Mouse (Mus musculus) thymus, postnatal 4 days (tissue): ENCODE measurements around the gene Tas2r108.

Experiments
- DNase-seq: peaks from one replicate; pipeline ENCODE4 v3.0.0; 2021

The Tas2r108 gene

DNA sequence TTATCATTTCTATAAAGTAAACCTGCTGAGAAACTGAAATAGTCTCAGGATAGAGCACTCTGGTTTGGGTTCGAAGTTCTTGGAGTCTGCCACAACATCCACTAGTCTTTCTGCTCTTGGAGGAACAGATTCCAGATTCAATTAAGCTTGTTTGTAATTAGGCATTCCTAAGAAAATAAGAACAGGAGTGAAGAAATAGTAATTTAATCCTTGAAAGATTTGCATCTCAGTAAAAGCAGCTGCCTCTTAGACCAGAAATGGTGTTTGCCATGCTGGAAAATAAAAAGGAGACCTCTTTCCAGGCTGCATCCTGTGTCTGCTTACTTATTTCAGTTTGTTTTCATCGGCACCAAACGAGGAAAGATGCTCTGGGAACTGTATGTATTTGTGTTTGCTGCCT is at the start of gene Tas2r108:
Gene Tas2r108, plus strand, starts transcription at position 301 of the 400 bp plus-strand sequence.
- no peak for DNase-seq

DNA sequence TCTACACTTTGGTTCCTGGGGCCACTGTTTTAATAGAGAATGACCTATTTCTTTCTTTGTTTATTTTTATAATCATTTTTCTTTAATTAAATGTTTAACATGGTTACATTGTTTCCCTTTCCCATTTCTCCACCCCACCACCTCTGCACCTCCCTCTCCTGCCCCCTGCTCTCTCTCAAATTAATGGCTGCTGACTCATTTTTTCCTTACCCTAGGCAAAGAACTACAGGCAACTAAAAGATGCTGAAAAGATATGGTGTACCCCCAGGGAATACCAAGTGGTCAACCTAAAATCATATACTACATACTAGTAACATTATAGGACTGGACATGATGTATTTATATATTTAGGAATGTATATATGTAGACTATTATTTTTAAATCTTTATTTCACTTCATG is 44.7 kb upstream of the Tas2r108 start:
- DNase-seq = no peak

DNA sequence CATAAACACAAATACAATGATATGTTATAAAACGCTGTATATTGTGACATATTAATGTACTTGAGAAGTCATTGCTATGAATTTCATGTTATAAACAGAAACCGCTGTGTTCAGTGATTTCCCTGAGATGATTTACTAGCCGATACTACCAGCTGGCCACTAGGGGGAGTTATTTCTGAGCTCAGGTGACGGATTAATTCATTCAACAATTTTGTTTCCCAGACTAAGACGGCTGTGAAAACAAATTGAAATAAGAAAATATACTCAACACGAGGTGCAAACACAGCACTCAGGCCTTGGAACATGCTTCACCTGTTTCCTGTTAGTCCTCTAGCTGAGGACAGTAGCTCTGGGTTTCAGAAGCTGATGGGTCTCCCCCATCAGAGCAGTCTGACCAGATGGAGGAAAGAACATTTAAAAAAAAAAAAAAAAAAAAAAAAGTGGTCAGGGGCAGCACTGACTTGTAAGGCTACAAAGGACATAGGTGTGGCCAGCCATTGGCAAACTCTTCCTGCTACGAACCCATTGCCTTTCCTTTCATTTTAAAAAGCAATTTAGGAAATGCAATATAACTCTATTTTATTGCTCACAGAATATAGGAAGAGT is 38.8 kb upstream of the Tas2r108 start:
- peak; percentile 13 for DNase-seq

DNA sequence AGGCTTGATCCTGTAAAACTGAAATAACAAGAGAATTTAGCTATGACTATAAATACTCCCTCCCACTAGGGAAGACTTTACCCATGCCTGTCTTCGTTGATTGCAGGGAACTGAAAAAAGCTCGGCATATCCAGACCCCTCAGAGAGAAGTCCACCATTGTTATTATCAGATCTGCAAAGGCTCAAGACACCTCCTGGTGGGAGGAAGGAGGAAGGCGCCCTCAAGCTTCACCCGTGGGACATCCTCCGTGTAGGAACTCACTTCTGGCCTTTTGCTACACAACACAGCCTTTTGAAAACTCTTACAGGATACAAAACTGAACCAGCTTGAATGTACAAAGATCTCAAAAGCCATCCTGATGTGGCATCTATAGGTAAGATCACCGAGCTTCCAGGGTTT is 27.6 kb upstream of the Tas2r108 start:
- peak; percentile 45 for DNase-seq

DNA sequence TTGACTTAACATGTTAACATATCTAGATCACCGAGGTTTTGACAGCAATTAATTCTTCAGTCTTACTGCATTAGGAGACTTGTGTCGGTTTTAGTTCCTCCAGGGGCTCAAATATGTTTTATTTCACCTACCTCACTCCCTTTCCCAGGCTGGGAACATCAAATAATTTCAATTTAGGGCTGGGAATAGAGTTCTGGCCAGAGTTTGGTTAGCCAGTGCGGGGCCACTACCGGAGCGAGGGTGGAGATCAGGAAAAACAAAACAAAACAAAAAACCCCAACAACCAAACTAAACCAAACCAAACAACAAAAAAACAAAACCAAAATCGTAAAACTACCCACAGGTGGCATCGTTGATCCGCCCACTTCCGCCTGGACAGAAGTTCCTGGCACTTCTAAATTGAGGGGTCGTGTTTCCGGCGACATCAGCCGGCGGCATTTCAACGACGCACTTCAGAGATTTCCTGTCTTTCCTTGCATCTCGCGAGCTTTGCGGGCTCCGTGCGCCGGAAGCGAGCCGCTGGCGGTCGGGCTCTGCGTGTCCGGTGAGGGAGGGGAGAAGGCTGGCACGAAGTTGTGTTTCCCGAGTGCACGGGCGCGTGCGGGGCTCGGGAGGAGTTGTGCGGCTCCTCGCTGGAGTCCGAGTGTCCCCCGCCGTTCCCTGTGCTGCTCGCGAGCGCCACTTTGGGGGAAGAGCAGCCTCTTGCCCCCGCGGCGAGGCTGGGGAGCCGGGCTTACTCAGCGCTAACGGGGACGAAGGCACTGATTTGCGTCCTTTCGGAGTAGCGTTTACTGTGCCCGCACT is 22.2 kb upstream of the Tas2r108 start, which contains the start of gene Ssbp1:
Gene Ssbp1, plus strand, starts transcription at position 437 of the 804 bp plus-strand sequence.
- DNase-seq = peak; percentile 93

DNA sequence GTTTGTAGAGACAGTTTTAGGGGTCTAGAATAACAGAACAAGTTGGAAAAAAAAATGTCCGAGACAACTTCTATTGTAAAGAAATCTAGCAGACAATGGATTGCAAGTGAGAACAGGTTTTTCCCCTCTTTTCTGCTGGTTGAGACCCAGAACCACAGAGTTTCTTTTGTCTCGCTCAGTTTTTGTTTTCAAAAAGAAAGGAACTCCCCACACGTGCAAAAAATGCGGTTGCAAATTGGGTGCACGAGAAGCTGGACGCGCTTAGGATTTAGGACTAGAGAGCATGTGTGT is 21.7 kb upstream of the Tas2r108 start:
- DNase-seq = no peak

DNA sequence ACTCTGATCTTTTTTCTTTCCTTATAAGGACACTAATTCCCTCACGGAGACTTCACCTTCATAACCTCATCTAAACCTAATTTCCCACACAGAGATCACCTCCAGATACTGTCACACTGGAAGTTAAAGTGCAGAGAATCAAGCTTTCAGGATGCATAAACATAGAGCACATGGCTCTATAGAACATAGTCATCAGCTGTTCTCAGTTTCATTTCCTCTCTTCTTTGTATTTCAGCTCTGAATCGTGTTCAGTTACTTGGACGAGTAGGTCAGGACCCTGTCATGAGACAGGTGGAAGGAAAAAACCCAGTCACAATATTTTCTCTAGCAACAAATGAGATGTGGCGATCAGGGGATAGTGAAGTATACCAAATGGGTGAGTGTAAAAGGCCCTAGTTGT is 17.2 kb upstream of the Tas2r108 start:
- DNase-seq = no peak

DNA sequence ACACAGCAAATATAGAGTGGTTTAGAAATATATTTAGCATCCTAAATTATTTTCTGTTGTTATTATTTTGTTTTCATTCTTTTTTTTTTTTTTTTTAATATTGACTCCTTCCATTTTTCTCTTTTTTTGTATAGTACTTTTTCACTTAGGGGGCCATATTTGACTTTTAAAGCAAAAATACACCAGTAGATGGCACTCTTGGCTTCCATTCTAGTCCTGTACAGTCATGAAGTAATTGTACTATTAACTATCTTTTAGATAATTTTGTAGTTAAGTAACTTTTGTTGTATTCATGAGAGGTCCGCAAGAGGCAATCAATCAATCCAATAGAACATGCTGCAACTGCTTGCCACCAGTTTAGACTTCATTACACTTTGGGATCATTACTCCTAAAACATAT is 13.6 kb upstream of the Tas2r108 start:
- no peak for DNase-seq

DNA sequence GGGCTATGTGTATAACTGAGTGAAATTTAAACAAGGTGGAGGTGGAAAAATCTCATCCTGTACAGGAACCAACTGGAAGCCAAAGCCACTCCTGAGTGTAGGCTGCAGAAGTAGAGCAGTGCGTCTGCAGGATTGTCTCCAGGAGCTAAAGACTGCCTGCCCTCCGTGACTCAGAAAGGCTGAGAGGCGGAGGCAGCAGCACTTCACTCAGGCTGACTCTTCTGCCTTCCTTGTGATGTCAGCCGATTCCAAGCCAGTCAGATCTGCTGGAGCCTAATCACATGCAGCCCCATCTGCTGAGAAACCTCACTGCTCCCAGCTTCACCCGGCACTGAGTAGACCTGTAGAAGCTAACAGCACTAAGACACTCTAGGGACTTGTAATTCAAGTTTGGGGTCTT is 11.0 kb upstream of the Tas2r108 start:
- DNase-seq = no peak

DNA sequence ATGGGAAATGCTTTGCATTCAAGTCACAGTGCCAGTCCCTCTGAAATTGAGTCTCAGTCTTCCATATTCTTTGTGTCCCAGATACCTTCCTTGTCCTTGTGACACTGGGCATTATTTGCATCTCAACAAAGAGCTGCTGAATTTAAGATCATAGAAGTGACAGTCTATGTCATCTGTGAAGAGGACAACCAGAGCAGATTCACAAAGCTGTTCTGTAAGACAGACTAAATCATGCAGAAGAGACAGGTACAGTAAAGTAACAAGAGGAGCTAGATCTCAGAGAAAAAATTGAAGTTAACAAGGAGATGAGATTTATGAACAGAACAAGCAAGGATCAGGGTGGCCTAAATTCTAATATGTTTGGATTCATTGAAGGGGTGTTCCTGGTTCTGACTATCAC is 2.4 kb upstream of the Tas2r108 start, which contains the start of gene Tas2r137:
Gene Tas2r137, plus strand, starts transcription at position 301 of the 400 bp plus-strand sequence.
- DNase-seq = no peak

DNA sequence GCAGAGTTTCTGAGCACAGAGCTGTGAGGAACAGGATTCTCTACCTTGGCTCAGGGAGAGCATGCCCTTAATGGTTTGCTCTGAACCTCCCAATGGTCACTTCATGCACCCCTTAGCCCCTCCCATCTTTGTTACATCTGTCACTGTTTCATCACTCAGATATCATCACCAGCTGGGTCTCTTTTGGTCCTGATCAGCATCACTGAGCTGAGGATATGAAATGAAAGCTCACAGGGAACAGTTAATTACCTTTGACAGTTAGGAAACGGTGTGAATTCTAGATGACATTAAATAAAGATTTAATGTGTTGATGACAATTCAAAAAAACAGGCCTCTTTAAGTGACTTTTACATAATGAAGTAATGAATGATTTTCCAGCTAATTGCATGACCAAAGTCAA is 26.1 kb downstream of the Tas2r108 start, which contains the start of gene Prss37:
Gene Prss37, minus strand, starts transcription at position 101 of the 400 bp plus-strand sequence.
- no peak for DNase-seq
